Mouse (Mus musculus) heart, postnatal 0 days (tissue): ENCODE measurements around the gene Mybpc3.

Experiments used
- CTCF ChIP-seq: IDR thresholded peaks from 2 replicates; pipeline ENCODE4 v1.5.1; 2016; ENCODE audit warnings: antibody characterized with exemption, control low read depth, low read depth
- EP300 ChIP-seq: IDR thresholded peaks from 2 replicates; pipeline ENCODE4 v1.6.1; 2016; ENCODE audit warnings: antibody characterized with exemption, low read depth

- no peak for TF ChIP-seq EP300
- TF ChIP-seq CTCF: no peak
Observed at GRCm38 (mm10) chr2:91164991-91165390, 47.0 kb downstream of the Mybpc3 start.
